Mouse (Mus musculus): ENCODE results near the gene Ddx42.
A peak's percentile ranks its signal among the peaks of the same experiment; 100 is the strongest.
"Not testable (repeated sequence)": the region's sequence is repeated elsewhere in the genome, so short reads cannot be mapped to it uniquely, and the experiment has no call there.

The Ddx42 gene

DNA sequence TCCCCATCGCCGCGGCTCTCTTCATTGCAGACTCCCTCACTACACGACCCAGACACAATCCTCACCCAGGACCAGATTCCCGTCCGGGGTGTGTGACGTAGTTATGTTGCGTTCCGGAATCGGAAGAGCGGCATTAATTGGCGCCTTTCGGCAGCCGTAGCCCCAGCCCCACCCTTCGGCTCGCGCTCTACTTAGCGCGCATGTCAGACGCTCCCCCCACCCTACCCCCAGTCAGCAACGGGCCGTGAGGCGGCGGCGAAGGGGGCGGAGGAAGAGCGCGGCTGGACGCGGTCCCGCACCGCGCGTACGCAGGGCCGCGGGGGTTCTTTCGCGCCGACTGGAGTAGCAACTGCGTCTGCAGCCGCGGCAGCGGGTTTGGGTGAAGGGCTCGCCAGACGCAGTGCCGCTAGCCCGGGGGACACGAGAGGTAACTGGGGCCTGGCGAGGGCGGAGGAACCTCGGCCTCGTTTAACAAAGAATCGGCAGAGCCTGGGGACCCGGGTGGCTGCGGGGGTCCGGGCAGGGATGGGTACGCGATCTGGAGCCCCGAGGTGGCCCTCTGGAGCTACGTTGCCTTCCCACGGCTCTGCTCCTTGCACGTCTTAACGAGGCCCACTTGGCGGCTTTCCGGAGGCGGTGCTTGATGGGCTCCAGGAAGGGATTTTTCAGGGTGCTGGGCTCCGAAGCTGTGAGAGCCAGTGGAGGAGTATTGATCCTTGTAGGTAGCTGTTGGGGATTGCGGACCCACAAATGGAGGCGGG is at the start of gene Ddx42:
Ddx42 (plus strand) TSS at position 197 of the 761 bp plus-strand sequence.
- peak; percentile 87 to 90 for DNase-seq (ENCODE audit: low spot score in 2 of 2)

DNA sequence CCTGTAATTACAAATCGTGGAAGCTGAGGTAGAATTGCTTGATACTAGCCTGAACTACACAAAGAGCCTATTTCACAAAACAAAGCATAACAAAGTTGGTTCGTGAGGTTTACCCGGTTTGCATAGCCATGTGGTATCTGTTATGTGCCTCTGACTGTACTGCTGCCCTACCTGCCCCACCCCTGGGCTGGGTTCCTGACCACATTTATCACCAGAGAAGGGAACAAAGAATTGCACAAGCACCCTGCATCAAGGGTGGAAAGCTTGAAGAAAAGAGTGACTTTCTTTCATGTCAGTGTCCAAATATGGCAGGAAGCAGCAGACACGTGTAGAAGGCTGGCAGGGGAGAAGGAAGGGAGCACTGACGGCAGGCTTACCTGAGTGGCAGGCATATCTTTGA is 49.3 kb upstream of the Ddx42 start:
- no peak for DNase-seq (ENCODE audit: low spot score in 2 of 2)

DNA sequence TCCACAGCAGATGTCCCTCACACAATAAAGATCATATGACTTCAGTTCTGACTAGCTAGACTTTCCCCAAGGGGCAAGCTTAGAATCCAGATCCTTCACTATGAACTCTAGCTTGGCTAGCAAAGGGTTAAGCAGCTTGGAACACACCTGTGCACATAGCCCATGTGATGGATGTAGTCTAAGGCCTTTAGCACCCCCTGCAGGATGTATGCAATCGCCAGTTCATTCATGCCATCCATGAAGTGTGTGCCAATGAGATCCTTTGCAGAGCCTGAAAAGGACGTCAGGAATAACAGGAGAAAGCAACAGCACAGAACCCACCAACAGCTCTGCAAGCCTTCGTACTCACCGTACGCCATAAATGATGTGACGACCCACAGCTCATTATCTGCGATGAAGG is 45.9 kb upstream of the Ddx42 start:
- no peak for DNase-seq (ENCODE audit: low spot score in 2 of 2)

DNA sequence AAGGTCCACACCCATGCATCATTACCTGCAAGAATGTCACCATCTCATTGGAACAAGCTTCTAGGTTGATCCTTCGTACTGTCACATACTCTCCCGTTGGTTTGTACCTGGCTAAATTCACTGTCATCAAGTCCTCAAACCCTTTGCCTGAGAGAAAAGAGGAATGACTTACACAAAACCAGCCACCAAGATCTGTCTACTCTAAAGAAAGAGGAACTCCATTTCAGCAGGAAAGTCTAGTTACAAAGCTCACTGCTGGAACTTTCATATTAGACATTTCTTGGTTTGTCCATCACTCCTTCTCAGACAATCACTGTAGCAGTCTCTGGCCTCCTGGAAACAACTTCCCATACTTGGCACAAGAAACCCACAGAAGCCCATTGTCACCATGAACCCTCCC is 43.5 kb upstream of the Ddx42 start:
- DNase-seq (ENCODE audit: low spot score in 2 of 2): no peak

DNA sequence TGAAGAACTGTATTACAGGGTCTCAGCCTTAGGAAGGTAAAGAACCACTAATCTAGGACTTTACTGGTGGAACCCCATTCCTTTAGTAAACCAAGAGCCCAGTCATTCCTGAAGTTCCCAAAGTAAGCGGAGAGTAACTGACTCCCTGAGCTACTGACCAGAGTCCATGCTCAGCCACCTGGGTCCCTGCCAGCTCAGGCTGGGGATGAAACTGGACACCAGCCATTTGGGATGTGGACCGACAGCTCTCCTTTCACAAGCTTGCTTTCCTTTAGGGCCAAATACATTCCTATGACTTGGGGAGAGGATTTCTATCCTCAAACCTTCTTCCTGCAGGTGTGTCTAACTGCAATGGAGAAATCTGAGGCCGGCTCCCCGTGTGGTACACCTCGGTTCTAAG is 42.4 kb upstream of the Ddx42 start:
- DNase-seq (ENCODE audit: low spot score in 2 of 2): no peak

DNA sequence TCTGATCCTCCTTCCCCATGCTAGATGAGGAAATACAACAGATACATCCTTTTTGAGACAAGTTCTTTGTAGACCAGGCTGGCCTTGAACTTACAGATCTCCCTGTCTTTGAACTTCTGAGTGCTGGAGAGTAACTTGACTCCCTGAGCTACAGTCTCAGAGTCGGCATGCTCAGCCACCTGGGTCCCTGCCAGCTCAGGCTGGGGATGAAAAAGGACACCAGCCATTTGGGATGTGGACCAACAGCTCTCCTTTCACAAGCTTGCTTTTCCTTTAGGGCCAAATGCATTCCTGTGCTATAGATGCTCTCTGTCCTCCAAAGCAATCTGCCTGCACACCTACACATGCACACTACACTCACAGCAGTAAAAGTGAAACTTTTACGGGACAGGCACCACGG is 41.6 kb upstream of the Ddx42 start:
- DNase-seq (ENCODE audit: low spot score in 2 of 2): no peak

DNA sequence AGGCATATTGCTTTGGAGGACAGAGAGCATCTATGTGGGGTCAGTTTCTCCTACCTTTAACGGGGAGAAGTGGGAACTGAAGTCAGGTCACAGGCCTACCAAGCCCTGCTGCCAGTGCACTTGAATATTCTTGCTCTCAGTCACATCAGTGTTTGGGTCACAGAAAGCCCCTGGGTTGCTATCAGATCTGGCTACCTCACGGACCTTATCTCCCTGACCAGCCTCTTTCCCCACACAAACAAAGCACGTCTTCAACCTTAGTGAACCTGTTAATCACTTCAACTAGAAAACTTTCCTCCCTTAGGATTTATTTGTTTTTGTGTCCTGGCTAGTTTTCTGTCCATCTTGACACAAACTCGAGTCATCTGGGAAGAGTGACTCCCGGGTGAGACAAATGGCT is 40.4 kb upstream of the Ddx42 start:
- no peak for DNase-seq (ENCODE audit: low spot score in 2 of 2)

DNA sequence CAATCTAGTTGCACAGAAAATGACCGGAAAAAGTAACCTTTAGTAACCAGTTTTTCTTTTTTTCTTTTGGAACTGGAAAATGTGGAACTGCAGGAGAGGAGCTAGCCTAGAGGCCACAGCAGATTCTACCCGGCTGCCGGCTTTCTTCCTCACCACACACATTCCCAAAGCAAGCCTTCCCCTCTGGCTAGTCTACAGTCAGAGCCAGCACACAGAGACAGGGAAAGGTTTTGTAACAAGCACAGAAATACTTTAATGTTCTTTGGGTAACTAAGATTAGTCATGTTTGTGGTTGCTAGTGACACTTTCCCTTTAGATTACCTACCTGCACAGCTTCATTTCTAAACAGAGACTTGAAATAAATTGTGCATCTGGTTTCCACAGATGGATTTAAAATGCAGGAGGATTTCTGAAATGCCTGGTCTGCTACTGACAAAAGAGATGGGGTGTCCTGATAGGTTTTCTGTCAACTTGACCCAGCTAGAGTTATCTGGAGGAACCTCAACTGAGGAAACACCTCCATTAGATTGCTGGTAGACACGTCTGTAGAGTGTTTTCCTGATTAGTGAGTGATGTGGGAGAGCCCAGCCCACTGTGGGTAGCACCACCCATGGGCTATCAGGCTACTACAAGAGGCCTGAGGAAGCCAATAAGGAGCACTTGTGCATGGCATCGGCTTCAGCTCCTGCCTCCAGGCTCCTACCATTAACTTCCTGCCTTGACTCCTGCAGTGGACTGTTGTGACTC is 38.5 kb upstream of the Ddx42 start:
- DNase-seq (ENCODE audit: low spot score in 2 of 2): peak in 1 of 2 experiments; percentile 24

DNA sequence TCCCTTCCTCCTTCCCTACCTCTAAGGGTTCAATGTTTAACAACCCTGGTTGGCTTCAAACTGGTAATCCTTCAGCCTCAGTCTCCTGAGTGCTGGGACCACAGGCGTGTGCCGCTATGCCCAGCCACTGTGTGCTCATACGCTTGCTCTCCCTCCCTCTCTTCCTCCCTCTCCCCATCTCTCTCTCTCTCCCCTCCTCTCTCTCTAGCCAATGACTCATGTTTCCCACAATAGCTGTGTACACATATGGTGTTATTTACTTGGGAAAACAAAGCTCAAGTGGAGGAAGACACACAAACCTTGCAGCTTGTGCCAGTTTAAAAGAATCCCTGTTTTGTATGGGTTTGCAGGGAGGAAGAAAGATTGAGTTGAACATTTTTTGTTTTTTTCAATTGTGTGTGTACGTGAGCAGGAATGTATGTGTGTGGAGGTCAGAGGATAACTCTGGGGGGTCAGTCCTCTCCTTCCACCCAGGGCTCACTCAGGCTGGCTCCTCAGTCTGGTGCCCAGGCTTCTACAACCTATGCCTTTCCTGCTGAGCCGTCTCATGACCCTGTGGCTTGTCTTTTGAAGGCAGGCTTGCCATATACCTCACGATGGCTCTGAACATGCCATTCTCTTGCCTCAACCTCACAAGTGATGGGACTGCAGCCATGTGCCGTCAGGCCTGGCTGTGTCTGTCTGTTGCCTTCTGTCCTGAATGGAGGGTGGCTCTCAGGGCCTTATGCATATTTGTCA is 36.8 kb upstream of the Ddx42 start:
- no peak for DNase-seq (ENCODE audit: low spot score in 2 of 2)

DNA sequence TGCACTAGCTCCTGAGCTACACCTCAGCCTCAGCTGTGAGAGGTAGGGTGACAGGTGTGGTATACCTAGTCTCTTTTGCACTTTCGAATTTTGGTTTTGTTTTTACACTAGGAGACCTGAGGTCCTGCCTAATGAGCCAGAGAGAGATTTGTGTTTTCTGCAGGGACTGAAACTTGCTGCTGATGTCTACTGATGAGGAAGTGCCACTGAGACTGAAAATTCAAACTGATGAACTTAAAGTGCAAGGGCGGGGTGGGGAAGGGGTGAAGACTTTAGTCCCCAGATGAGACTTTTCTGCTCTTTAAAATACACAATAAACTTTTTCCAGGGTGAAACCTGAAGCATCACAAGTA is 36.3 kb upstream of the Ddx42 start:
- DNase-seq (ENCODE audit: low spot score in 2 of 2): no peak

DNA sequence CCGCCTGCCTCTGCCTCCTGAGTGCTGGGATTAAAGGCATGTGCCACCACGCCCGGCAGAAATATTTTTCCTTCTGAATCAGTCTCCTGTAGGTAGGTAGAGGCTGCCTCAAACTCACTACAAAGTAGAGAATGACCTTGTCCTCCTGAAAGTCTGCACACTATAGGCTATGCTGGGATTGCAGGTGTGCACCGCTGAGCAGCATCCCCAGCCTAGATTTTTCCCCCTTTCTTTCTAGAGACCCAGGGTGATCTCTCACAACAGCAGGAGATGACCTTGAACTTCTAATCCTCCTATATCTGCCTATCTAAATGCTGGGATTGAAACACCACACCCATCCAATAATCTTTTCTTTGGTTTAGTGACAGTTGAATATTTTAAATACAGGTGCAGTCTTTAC is 29.4 kb upstream of the Ddx42 start:
- no peak for DNase-seq (ENCODE audit: low spot score in 2 of 2)

DNA sequence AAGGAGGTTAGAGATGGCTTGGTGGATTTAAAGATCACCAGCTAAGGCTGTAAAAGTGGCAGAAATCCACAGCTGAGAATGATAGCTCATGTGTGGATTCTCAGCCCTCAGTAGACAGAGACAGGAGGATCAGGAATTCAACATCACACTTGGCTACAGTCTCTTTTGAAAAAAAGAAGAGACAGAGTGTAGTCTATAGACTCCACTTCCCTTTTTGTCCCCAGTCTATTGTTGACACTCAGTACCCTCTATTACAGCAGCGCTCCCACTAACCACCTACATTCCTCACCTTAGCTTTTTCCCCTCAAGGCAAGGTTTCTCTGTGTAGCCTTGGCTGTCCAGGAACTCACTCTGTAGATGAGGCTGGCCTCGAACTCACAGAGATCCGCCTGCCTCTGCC is 25.0 kb upstream of the Ddx42 start:
- DNase-seq (ENCODE audit: low spot score in 2 of 2): no peak

DNA sequence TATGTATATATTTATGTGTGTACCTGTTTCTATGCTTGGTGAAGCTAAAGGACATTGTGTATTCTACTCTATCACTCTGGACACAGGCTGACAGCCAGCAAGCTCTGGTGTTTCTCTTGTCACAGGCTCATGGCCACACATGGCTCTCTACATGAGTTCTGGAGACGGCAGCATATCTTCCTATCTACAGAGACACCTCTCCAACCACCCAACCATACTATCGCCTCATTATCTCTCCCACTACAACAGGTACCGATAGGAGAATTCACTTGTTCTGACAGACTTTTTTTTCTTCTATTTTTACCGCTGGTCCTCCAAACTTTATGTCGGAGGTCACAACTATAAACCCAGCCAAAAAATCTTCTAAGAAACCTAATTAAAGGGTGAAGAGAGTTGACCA is 24.5 kb upstream of the Ddx42 start:
- no peak for DNase-seq (ENCODE audit: low spot score in 2 of 2)

DNA sequence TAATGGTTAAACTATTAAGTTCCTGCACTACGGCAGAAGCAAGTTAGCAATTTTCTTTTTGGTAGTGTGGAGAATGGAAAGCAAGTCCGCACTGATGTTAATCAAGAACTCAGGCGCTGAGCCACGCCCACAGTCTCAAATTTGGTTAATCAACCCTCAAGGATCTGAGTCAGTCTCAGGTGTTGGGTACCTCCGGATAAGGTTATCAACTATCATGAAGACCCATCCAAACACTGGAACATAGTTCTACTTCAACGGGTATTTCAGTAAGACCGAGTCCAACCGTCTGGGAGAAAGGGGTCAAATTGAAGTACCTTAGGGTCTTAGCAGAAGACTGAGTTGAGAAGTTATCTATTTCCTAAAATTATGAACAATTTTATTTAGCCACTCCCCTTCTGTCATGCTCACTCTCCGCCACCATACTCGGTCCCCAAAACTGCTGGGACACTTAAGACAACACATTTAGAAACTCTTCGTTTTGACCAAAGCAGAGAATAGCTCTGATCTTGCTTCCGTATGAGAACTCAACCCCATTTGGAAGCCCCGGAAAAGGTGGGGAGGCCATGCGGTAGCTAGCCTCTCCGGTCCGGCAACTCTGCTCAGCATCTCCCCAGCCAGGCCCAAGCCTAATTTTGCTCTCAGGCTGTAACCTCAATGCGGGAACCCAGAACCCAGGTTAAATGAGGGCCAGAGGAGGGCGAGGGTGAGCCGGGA is 23.9 kb upstream of the Ddx42 start:
- no peak for DNase-seq (ENCODE audit: low spot score in 2 of 2)

DNA sequence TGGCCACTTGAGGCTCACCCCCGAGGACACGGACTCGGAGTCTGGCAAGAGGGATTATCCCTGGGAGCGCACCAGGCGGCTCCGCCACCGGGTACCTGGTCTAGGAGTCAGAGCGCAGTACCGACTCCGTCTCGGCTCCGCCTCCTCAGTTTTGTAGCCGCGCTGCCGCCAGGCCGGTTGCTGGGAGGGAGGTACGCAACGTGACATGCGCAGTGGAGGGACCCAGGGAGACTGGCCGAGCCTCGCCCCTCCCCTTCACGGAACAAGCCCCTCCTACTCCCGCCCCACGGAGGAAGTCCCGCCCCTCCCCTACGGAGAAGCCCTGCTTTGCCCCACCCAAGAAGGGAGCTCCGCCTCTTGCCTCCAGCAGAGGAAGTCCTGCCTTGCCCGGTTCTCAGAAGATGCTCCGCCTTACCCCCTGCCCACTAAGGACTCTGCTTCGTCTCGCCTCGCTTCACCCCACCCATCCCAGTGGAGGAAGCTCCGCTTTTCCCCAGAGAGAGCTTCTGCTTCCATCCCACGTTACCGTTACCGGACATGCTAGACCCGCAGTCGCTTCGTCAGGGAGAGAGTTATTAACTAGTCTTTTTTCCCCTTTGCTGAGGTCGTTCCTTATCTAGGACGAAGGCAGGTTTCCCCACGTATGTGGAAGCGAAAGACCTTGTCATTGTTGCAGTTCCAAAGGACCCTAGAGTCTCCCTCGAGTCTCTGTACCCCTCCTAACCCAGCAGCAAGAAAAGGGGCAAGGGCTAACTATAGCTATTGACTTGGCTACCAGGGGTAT is 23.2 kb upstream of the Ddx42 start:
- peak; percentile 88 to 95 for DNase-seq (ENCODE audit: low spot score in 2 of 2)

DNA sequence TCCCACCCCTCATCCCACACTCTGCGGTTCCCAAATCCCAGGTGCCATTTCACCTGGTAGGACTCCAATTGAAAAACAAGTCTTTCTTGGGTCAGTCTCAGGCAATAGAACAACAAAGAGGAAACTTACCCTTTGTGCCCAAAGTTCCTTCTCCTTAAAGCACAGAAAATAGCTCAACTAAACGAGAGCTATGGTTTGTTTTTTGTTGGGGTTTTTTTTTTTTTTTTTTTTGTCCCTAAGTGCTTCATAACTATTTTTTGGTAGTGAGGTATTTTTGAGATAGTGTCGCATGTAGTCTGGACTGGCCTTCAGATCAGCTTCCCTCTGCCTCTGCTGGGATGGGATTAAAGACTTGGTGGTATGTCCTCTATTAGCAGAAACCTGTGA is 22.6 kb upstream of the Ddx42 start:
- no peak for DNase-seq (ENCODE audit: low spot score in 2 of 2)

DNA sequence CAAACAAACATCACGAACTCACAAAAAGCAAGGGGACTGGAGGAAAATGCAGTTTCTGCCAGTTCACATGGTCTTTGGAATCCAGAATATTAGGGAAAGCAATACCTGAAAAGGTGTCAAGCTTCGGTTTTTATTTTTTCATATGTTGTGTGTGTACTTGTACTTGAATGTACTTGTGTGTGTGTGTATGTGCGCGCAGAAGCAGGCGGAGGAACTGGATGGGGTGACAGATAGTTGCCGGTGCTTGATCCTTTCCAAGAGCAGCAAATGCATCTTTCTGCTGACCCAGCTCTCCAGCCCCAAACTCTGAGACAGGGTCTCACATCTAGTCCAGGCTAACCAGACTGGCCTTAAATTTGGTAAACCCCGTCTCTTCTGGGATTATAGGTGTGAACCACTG is 21.8 kb upstream of the Ddx42 start:
- DNase-seq (ENCODE audit: low spot score in 2 of 2): no peak

DNA sequence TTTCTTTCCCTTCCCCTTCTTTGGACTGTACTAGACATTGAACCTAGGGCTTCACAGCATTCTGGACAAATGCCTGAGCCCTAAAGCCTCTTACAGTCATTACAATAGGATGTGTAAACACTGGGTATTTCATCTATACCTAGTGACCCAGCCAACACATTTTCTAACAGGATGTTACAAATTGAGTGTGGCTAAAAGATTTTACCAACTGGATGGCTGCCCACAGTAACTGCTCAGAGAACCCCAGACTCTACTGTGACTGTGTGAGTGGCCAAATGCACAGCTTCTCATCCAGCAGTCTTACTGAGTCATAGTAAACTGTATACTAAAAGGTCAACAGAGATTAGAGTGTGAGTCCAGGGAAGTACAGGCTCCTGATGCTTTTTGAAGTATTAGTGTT is 21.4 kb upstream of the Ddx42 start:
- DNase-seq (ENCODE audit: low spot score in 2 of 2): no peak

DNA sequence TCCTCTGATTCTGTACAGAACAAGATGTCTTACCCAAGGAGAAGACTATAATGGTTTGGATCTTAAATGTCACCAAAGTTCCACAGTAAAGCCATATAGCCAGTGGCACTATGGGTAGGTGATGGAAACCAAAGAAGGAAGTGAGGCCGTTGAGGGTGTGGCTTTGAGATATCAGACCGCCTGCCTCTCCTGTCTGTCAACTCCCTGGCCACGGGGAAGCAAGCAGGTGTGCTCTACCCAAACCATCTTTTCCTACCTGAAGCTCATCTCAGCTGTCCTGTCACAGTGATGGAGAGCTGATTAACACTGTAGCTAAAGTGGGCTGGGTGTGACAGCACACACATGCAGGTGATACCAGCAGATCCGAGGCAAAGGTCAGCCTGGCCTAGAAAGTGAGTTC is 18.4 kb upstream of the Ddx42 start:
- DNase-seq (ENCODE audit: low spot score in 2 of 2): no peak

DNA sequence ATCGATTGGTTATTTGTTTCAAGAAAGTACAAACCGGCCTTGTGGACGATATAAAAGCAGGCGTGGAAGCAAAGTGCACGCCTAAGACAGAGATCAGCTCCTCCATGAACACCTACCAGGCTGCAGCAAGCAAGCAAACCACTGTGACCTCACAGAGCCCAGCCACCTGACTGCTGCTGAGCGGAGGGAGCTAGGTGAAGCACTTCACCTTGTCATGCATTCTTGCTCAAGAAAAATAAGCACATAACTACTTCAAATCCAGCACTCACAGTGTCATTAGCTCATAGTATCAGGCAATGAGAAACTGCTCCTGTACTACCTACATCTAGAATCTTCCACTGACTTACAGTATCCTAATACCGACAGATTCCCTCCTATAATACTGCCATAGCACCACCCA is 16.7 kb upstream of the Ddx42 start:
- DNase-seq (ENCODE audit: low spot score in 2 of 2): not testable (repeated sequence)

DNA sequence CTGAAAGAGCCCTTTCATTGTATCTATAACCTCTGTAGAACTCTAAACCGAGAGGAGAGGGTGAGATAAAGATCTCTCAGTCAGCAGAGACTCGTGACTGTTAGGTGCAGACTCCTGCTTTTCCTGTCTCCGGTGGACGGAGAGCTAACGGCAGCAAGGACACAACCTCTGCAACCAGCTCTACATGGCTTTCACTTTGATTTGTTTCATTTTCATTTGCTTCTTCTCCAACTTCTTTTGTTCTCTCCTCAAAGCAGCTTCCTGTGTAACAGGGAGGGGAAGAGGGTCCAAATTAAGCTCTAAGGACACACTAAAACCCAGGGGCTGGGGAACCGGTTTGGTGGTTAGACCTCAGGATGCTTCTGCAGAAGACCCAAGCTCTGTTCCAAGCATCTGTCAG is 16.0 kb upstream of the Ddx42 start:
- no peak for DNase-seq (ENCODE audit: low spot score in 2 of 2)

All from left cerebral cortex, adult 9 months (tissue).